Mouse (Mus musculus) forebrain, embryonic 15.5 days (tissue): ENCODE results near the gene Enox1. TPM values are rescaled to one million over a fixed set of nuclear protein-coding genes. Genes with fewer than 3 reads are reported as not detected.

Experiments
- ATAC-seq: fragments of 200-750 bp; cut with Nextera tagmentation; replicated peaks from 2 replicates; pipeline ENCODE4 v1.8.0; 2017; ENCODE audit warnings: mild to moderate bottlenecking, moderate TSS enrichment, moderate library complexity
- H3K27ac ChIP-seq: fragments of 300-500 bp; sonication (generic); replicated peaks from 2 replicates; pipeline ENCODE4 v1.5.1; 2015; ENCODE audit warnings: mild to moderate bottlenecking, inconsistent platforms
- H3K27me3 ChIP-seq: fragments of 300-500 bp; sonication (generic); 2 replicates; pipeline ENCODE4 v1.6.1; 2015; ENCODE audit warnings: inconsistent platforms
- H3K36me3 ChIP-seq: fragments of 300-500 bp; sonication (generic); 2 replicates; pipeline ENCODE4 v1.6.1; 2015; ENCODE audit warnings: mild to moderate bottlenecking, inconsistent platforms
- H3K4me1 ChIP-seq: fragments of 300-500 bp; sonication (generic); 2 replicates; pipeline ENCODE4 v1.6.1; 2015; ENCODE audit warnings: inconsistent platforms
- H3K4me2 ChIP-seq: fragments of 300-500 bp; sonication (generic); replicated peaks from 2 replicates; pipeline ENCODE4 v1.6.1; 2015; ENCODE audit warnings: mild to moderate bottlenecking, inconsistent platforms
- H3K4me3 ChIP-seq: fragments of 300-500 bp; sonication (generic); 2 replicates; pipeline ENCODE4 v1.5.1; 2015; ENCODE audit warnings: mild to moderate bottlenecking, inconsistent platforms
- H3K9ac ChIP-seq: fragments of 300-500 bp; sonication (generic); replicated peaks from 2 replicates; pipeline ENCODE4 v1.6.1; 2015; ENCODE audit warnings: mild to moderate bottlenecking, inconsistent platforms
- H3K9me3 ChIP-seq: fragments of 300-500 bp; sonication (generic); 2 replicates; pipeline ENCODE4 v1.6.1; 2016; ENCODE audit warnings: inconsistent platforms
- WGBS: fragments of 180-500 bp; shearing (Covaris S2); methylation state at CpG from one replicate; pipeline ENCODE4 v1.1.7; 2015; ENCODE audit warnings: mixed read lengths; 5-methylcytosine and 5-hydroxymethylcytosine counted together
- polyA plus RNA-seq: library from polyadenylated mRNA; unstranded; fragments of >200 nt; fragmentation: Nextera tagmentation; extraction: Ambion mirVana; gene quantifications from 2 replicates; pipeline ENCODE4 v1.2.1, GENCODE M21; 2015

Gene Enox1
- polyA plus RNA-seq, 1 experiment from 2014 or later, result 67.5 TPM

GRCm38 (mm10) chr14:77707279-77707678, 550.7 kb downstream of the Enox1 start:
- Histone ChIP-seq H3K9ac (no peak overlapping the region), H3K4me3 (no peak overlapping the region), H3K4me2 (no peak overlapping the region), H3K9me3 (no peaks in the 10 kb centered on the region), H3K36me3 (0 out of 2 replicates have a peak, but pooled peaks cover 2% of the 10 kb centered on the region), H3K4me1 (no peaks in the 10 kb centered on the region; the same call in 1 of the 2 replicates), H3K27me3 (no peaks in the 10 kb centered on the region), H3K27ac (no peak overlapping the region)
- no peak for ATAC-seq
- 93% methylated on average over 12 of the region's 12 CpGs for WGBS

- Histone ChIP-seq H3K4me3 (no peak overlapping the region), H3K4me2 (no peak overlapping the region), H3K27me3 (no peaks in the 10 kb centered on the region), H3K36me3 (0 out of 2 replicates have a peak, but pooled peaks cover 2% of the 10 kb centered on the region), H3K9me3 (no peaks in the 10 kb centered on the region), H3K9ac (no peak overlapping the region), H3K27ac (no peak overlapping the region), H3K4me1 (no peaks in the 10 kb centered on the region; the same call in 1 of the 2 replicates)
- WGBS, result 61% methylated on average over 12 of the region's 12 CpGs
- ATAC-seq, result no peak
These were observed 552.0 kb downstream of the Enox1 start for GRCm38 (mm10) chr14:77708354-77709150.

- no peak overlapping the region for H3K9ac ChIP-seq
- H3K9me3 ChIP-seq, result no peaks in the 10 kb centered on the region
- 55% methylated on average over 9 of the region's 9 CpGs for WGBS
- no peak overlapping the region for H3K4me3 ChIP-seq
- peak; percentile 67; the same call in 1 of the 2 replicates for ATAC-seq
- H3K27ac ChIP-seq, result peak overlapping the region; percentile 50
- no peak overlapping the region for H3K4me2 ChIP-seq
- 0 out of 2 replicates have a peak, but pooled peaks cover 2% of the 10 kb centered on the region for H3K36me3 ChIP-seq
- H3K27me3 ChIP-seq, result no peaks in the 10 kb centered on the region
- peaks cover 14% of the 10 kb centered on the region for H3K4me1 ChIP-seq
These were observed 558.5 kb downstream of the Enox1 start for GRCm38 (mm10) chr14:77714931-77715535.

- Histone ChIP-seq H3K9ac (no peak overlapping the region), H3K4me3 (no peak overlapping the region), H3K4me2 (no peak overlapping the region), H3K9me3 (no peaks in the 10 kb centered on the region), H3K27me3 (no peaks in the 10 kb centered on the region), H3K27ac (no peak overlapping the region), H3K36me3 (no peaks in the 10 kb centered on the region), H3K4me1 (peaks cover 14% of the 10 kb centered on the region)
- 86% methylated on average over 5 of the region's 5 CpGs for WGBS
- ATAC-seq, result no peak
These were observed 560.4 kb downstream of the Enox1 start for GRCm38 (mm10) chr14:77716981-77717380.

GRCm38 (mm10) chr14:77718814-77719213, 562.3 kb downstream of the Enox1 start:
- WGBS, result 63% methylated on average over 8 of the region's 8 CpGs
- H3K9ac ChIP-seq, result no peak overlapping the region

GRCm38 (mm10) chr14:77738056-77738455, 581.5 kb downstream of the Enox1 start:
- Histone ChIP-seq H3K4me3 (no peak overlapping the region), H3K9ac (no peak overlapping the region), H3K9me3 (no peaks in the 10 kb centered on the region), H3K36me3 (no peaks in the 10 kb centered on the region), H3K4me1 (0 out of 2 replicates have a peak, but pooled peaks cover 3% of the 10 kb centered on the region), H3K27ac (no peak overlapping the region), H3K4me2 (no peak overlapping the region), H3K27me3 (no peaks in the 10 kb centered on the region)
- no peak for ATAC-seq
- WGBS, result 79% methylated on average over 3 of the region's 3 CpGs

More at GRCm38 (mm10) chr14:77718814-77719213, 562.3 kb downstream of the Enox1 start:
- H3K4me3 ChIP-seq, result no peak overlapping the region
- H3K9me3 ChIP-seq, result no peaks in the 10 kb centered on the region
- H3K27me3 ChIP-seq, result no peaks in the 10 kb centered on the region
- no peak for ATAC-seq
- no peak overlapping the region for H3K4me2 ChIP-seq
- H3K4me1 ChIP-seq, result peaks cover 14% of the 10 kb centered on the region
- H3K27ac ChIP-seq, result no peak overlapping the region
- H3K36me3 ChIP-seq, result no peaks in the 10 kb centered on the region

- H3K4me3 ChIP-seq, result no peak overlapping the region
- H3K27me3 ChIP-seq, result no peaks in the 10 kb centered on the region
- ATAC-seq, result no peak
- H3K36me3 ChIP-seq, result no peaks in the 10 kb centered on the region
- no peak overlapping the region for H3K4me2 ChIP-seq
- 0 out of 2 replicates have a peak, but pooled peaks cover 3% of the 10 kb centered on the region for H3K4me1 ChIP-seq
- H3K27ac ChIP-seq, result no peak overlapping the region
- no peaks in the 10 kb centered on the region for H3K9me3 ChIP-seq
- WGBS, result 77% methylated on average over 7 of the region's 7 CpGs
- H3K9ac ChIP-seq, result no peak overlapping the region
These were observed 582.3 kb downstream of the Enox1 start for GRCm38 (mm10) chr14:77738751-77739365.

- ATAC-seq, result no peak
- Histone ChIP-seq H3K9me3 (no peaks in the 10 kb centered on the region), H3K4me3 (no peak overlapping the region), H3K36me3 (no peaks in the 10 kb centered on the region), H3K27me3 (no peaks in the 10 kb centered on the region), H3K9ac (no peak overlapping the region), H3K4me1 (0 out of 2 replicates have a peak, but pooled peaks cover 3% of the 10 kb centered on the region), H3K27ac (no peak overlapping the region), H3K4me2 (no peak overlapping the region)
These were observed 582.8 kb downstream of the Enox1 start for GRCm38 (mm10) chr14:77739376-77739775.

- Histone ChIP-seq H3K4me1 (no peaks in the 10 kb centered on the region), H3K4me2 (no peak overlapping the region), H3K27ac (no peak overlapping the region), H3K9ac (no peak overlapping the region), H3K9me3 (no peaks in the 10 kb centered on the region), H3K27me3 (no peaks in the 10 kb centered on the region), H3K4me3 (no peak overlapping the region), H3K36me3 (no peaks in the 10 kb centered on the region)
- no peak for ATAC-seq
- whole genome bisulfite sequencing, result 94% methylated on average over 5 of the region's 5 CpGs
These were observed 588.2 kb downstream of the Enox1 start for GRCm38 (mm10) chr14:77744638-77745240.

GRCm38 (mm10) chr14:77748920-77749319, 592.4 kb downstream of the Enox1 start:
- H3K9ac ChIP-seq, result no peak overlapping the region
- H3K4me1 ChIP-seq, result no peaks in the 10 kb centered on the region
- H3K4me3 ChIP-seq, result no peak overlapping the region
- no peaks in the 10 kb centered on the region for H3K36me3 ChIP-seq
- no peaks in the 10 kb centered on the region for H3K9me3 ChIP-seq
- no peaks in the 10 kb centered on the region for H3K27me3 ChIP-seq
- no peak overlapping the region for H3K27ac ChIP-seq
- ATAC-seq, result no peak
- H3K4me2 ChIP-seq, result no peak overlapping the region
